Mouse (Mus musculus): ENCODE data around the gene Gm7145. TPM values are rescaled to one million over a fixed set of nuclear protein-coding genes. Genes with fewer than 3 reads are reported as not detected.
"Not testable (repeated sequence)": the region's sequence is repeated elsewhere in the genome, so short reads cannot be mapped to it uniquely, and the experiment has no call there.

Gm7145 gene
- polyA plus RNA-seq (2012; fragmentation: generic; extraction: Trizol): not detected
- long read RNA-seq, experiment 1: 0 reads
- long read RNA-seq, experiment 2: 0 reads

DNA sequence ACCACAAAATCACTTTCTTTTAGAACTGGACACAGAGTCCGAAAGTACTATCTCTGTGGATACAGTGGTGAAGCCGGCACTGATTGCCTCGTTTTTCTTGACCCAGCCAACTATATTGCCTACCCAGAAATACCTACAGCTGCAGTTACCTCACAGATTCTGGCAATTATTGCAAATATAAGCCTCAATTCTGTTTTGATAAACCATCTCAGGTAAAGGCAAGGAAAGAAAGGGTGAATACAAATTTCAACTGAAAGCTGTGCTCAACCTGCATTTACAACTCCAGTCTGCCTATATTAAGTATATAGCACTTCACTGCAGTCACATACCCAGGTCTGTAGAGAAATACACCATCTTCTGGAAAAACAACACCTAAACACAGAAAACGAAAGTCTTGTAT lies at the start of gene Gm7145:
TSS of gene Gm7145 (plus strand) at position 301 of the 400 bp plus-strand sequence.
- H3K79me2 ChIP-seq (ENCODE audit: control insufficient read depth, insufficient read depth): no peaks in the 10 kb centered on the region
- H3K4me3 ChIP-seq (ENCODE audit: insufficient read depth, poor library complexity, severe bottlenecking): no peak within 1 kb of the TSS
- H3K36me3 ChIP-seq (ENCODE audit: control insufficient read depth, insufficient read depth): no peaks in the 10 kb centered on the region
- no peak within 1 kb of the TSS for H3ac ChIP-seq (ENCODE audit: control insufficient read depth, insufficient read length, low read depth)
- no peak for TF ChIP-seq CTCF (IDR thresholded peaks at IDR 0.05; ENCODE audit: control insufficient read depth, insufficient read depth, insufficient read length)
- no peak for TF ChIP-seq FOSL1 (IDR thresholded peaks at IDR 0.05; ENCODE audit: insufficient read depth, low read length, poor library complexity, severe bottlenecking)
- no peak for TF ChIP-seq MAX (IDR thresholded peaks at IDR 0.05)
- no peak for TF ChIP-seq CEBPB (IDR thresholded peaks at IDR 0.05; ENCODE audit: low read depth)
- no peak for TF ChIP-seq MYOG (IDR thresholded peaks at IDR 0.05; ENCODE audit: control insufficient read depth, extremely low read depth, insufficient read length)
- TF ChIP-seq MYOD1 (IDR thresholded peaks at IDR 0.05; ENCODE audit: control insufficient read depth, insufficient read length, low read depth): no peak
- TF ChIP-seq USF1 (IDR thresholded peaks at IDR 0.05; ENCODE audit: low read depth): no peak
- H3K79me3 ChIP-seq (ENCODE audit: low read depth): no peaks in the 10 kb centered on the region
- H3K27me3 ChIP-seq (ENCODE audit: control insufficient read depth, insufficient read depth, insufficient read length): no peaks in the 10 kb centered on the region

DNA sequence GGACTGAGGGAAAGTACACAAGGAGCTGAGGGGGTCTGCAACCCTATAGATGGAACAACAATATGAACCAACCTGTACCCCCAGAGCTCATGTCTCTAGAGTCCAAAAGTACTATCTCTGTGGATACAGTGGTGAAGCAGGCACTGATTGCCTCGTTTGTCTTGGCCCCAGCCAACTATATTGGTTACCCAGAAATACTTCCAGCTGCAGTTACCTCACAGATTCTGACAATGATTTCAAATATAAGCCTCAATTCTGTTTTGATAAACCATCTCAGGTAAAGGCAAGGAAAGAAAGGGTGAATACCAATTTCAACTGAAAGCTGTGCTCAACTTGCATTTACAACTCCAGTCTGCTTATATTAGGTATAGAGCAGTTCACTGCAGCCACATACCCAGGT lies 38.0 kb upstream of the Gm7145 start, which contains the start of gene Gm28168:
TSS of gene Gm28168 (plus strand) at position 301 of the 400 bp plus-strand sequence.
- not testable (repeated sequence) for H3K36me3 ChIP-seq (ENCODE audit: control insufficient read depth, insufficient read depth); H3K79me2 ChIP-seq (ENCODE audit: control insufficient read depth, insufficient read depth); H3K27me3 ChIP-seq (ENCODE audit: control insufficient read depth, insufficient read depth, insufficient read length); H3K79me3 ChIP-seq (ENCODE audit: low read depth); H3ac ChIP-seq (ENCODE audit: control insufficient read depth, insufficient read length, low read depth); H3K4me3 ChIP-seq (ENCODE audit: insufficient read depth, poor library complexity, severe bottlenecking)

DNA sequence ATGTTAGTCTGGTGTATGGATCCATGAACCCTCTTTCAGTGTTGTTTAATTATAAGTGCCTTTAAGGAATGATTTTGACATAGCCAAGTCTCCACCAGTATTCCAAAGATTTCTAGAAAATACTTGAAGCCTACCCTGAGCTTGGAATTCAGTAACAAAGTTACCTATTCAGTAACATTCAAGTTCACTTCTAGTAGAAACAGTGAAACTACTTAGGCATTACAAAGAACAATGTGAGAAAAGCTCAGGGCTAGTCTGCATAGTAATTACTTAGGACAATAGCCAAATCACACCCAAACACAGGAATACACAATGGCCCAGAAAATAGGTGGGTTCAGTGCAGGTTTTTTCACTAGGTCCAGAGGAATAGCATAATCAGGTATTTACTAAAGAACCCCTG lies 38.1 kb downstream of the Gm7145 start:
- H3K79me2 ChIP-seq (ENCODE audit: control insufficient read depth, insufficient read depth); H3K4me3 ChIP-seq (ENCODE audit: insufficient read depth, poor library complexity, severe bottlenecking); H3K79me3 ChIP-seq (ENCODE audit: low read depth); H3K27me3 ChIP-seq (ENCODE audit: control insufficient read depth, insufficient read depth, insufficient read length); H3K36me3 ChIP-seq (ENCODE audit: control insufficient read depth, insufficient read depth); H3ac ChIP-seq (ENCODE audit: control insufficient read depth, insufficient read length, low read depth): not testable (repeated sequence)

DNA sequence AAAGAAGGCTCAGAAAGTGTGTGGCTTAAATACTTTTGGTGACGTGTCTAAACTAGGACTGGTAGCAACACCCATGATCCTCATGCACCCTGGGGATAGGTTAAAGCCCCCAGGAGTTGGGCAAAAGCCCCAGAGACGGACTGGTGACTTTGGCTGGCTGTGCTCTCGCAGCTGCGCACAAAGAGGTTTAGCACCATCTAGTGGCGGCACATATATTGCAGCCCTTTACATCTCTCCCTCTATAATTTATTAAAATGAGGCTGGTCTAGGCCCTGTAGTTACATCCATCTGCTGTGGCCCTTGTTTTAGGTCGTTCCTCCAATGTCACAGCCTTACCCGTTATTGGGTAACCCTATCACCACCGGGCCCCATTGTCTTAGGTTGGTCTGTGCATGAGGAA lies 47.0 kb downstream of the Gm7145 start:
- H3K27me3 ChIP-seq (ENCODE audit: control insufficient read depth, insufficient read depth, insufficient read length); H3ac ChIP-seq (ENCODE audit: control insufficient read depth, insufficient read length, low read depth); H3K79me2 ChIP-seq (ENCODE audit: control insufficient read depth, insufficient read depth); H3K36me3 ChIP-seq (ENCODE audit: control insufficient read depth, insufficient read depth); H3K79me3 ChIP-seq (ENCODE audit: low read depth); H3K4me3 ChIP-seq (ENCODE audit: insufficient read depth, poor library complexity, severe bottlenecking): not testable (repeated sequence)

Other genes starting within 250 kb of the Gm7145 start
- not detected for gene B020011L13Rik, start 184.8 kb upstream of the Gm7145 start, polyA plus RNA-seq (2012; fragmentation: generic; extraction: Trizol)
- gene Gm28360, start 135.9 kb upstream of the Gm7145 start, polyA plus RNA-seq (2012; fragmentation: generic; extraction: Trizol): not detected
- not detected for gene Gm28168, start 37.9 kb upstream of the Gm7145 start, polyA plus RNA-seq (2012; fragmentation: generic; extraction: Trizol)
- gene Gm29106, start 210.6 kb downstream of the Gm7145 start, polyA plus RNA-seq (2012; fragmentation: generic; extraction: Trizol): not detected